Mouse (Mus musculus) c-Kit-positive CD71-positive TER-119-negative erythroid progenitor cells, embryonic 14.5 days (primary cell): ENCODE results near the gene Fuz.
A peak's percentile ranks its signal among the peaks of the same experiment; 100 is the strongest.
"Not testable (repeated sequence)": the region's sequence is repeated elsewhere in the genome, so short reads cannot be mapped to it uniquely, and the experiment has no call there.

Experiments
- DNase-seq: peaks from one replicate; pipeline ENCODE4 v3.0.0-alpha.2; 2013; ENCODE audit warnings: low read depth

Fuz gene

DNA sequence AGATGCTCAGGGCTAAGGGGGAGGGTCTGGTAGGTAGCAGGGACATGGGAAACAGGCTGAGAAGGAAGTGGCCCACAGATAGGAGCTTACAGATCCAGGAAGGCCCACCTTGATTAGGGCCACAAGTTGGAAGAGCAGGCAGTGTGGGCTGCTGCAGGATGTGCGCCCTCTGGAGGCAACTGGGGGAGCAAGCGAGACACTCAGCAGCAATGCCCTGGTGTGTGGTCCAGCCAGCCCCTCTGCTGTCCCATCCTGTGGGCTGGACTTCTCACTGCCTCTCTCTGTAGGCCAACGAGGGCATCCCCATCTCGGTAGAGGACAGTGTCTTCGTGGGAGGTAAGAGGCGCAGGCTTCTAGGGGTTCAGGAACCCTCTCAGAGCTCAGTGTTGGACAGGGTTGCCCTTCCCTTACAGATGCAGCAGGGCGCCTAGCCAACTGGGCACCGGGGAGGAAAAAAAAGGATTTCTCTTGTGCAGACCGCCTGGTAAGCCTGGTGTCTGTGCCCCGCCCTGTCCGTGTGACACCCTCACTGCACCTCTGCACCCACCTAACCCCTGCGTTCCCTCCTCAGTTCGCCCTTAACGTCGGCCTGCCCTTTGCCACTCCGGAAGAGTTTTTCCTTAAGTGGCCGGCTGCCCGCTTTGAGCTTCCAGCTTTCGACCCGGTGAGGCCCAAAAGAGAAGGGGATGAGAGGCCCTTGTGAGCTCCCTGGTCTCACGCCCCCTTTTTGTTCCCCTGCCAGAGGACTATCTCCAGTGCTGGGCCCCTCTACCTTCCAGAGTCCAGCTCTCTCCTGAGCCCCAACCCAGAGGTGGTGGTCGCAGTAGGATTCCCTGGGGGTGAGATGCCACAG, 35.1 kb upstream of the Fuz start:
- DNase-seq = no peak

- DNase-seq = no peak
These were observed 34.5 kb upstream of the Fuz start for GRCm38 (mm10) chr7:44861429-44861816.

- DNase-seq = no peak
These were observed 33.4 kb upstream of the Fuz start for GRCm38 (mm10) chr7:44862434-44862833.

DNA sequence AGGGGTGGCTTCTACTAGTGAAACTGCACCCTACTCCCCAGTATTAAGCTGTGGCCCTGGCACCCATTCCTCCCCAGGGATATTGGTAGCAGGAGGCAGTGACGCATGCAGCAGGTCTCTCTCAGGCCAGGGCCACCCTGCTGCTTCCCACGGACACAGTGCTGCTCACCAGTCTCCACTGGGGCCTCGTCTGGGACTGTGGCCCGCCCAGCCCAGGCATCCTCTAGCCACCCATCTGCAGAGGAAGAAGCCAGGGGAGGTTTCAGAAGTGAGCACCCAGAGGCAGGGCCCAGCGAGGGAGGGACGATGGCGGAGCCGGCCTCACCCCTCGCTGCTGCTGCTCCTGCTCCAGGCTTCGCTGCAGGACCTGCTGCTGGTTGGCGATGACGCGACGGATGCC, 32.7 kb upstream of the Fuz start:
- no peak for DNase-seq

- no peak for DNase-seq
These were observed 31.8 kb upstream of the Fuz start for GRCm38 (mm10) chr7:44863982-44864494.

DNA sequence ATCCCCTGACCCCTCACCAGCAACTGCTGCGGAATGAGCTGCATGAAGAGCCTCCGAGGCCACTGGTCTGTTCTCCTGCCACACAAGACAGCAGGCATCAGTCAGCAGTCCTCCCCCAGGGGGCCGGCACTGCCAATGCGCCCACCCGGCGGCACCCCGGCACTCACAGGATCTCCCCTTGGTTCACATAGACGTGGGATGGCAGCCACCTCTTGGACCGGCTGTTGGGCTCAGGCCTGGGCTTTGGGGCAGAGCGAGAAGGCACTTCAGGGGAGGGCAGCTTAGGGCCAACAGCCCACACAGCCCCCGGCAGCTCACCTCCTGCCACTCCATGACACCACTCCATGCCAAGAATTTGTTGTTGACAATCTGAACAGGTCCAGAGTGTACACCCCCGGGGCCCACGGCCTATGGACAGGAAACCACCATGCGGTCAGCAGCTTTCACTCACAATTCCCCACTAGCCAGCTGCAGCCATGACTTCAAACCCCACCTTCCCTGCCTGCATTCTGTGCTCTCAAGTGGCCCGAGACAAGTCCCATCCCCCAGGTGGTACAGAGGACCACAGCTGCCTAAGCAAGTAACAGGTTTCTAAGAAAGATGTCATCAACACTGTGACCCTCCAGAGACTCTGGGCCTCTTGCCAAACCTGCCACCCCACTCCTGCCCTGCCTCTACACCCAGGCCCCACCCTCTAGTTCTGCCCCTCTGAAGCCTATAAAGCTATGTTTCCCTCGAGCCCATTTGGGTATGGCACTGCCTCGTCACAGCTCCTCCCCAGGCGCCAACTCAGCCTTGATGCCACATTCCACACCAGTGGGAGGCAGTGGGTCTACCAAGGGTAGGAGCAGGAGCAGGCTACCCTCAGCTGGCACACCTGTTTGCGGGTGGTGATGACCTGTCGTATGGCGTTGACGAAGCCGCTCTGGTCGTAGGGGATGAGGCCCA, 31.0 kb upstream of the Fuz start:
- no peak for DNase-seq

GRCm38 (mm10) chr7:44866276-44867009, 29.4 kb upstream of the Fuz start:
- DNase-seq = no peak

DNA sequence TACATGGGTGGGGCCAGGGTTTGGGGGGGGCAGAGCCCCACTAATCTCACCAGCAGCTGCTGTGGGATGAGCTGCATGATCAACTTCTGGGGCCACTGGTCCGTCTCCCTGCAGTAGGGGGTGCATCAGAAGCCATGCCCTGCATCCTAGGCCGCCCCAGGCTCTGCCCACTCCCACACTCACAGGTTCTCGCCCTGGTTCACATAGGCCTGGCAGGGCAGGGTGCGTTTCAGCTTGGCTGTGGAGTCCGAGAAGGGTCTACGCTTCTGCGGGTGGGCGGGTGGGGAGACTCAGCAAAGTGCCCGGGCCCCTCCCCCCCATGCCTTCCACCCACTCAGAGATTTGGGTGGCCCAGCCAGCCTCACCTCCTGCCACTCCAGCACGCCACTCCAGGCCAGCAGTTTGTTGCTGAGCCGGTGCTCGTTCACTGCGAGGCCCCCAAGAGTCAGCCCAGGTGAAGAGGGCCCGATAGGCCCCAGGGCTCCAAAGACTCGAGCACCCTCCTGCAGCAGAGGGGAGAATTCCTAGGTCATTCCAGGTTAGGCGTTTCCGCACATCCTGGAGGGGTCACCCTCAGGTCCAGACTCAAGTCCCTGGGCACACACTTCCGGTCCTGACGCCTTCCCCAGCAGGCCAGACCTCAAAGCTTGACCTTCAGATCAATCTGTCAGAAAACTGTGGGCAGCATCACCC, 28.7 kb upstream of the Fuz start:
- DNase-seq = no peak

DNA sequence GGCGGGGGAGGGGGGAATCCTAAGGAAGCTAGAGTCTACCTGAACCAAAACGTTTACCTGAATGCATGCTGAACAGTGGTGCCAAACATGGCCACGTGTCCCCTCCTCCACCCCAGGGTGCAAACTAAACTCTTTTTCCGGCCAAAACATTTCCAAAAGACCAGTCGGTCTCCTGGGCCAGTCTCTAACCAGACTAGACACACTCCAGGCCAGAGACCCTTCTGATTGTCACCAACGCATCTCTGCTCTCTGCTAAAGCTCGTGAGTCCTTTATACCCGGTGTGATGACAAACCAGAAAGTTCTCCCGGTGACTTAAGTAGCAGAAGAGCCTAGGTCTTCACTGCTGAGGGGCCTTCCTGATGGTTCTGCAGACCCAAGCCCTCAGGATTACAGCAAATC, 28.1 kb upstream of the Fuz start:
- DNase-seq = no peak

DNA sequence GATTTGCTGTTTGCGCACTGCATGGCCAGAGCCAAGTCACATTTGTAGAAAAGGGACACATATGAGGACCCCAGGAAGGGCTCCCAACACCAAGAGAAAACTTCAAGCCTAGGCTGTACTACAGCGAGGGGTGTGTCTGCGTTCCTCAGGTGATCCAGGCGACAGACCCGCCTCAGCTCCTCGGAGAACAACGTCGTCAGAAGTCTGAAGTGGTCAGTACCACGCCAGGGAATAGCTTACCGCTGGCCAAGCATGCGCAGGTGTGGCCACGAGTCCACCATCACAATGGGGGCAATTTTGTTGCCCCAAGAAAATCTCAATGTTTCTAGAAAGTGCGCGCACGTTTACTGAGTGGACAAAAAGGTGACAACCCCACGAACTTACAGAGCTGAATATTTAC, 27.4 kb upstream of the Fuz start:
- no peak for DNase-seq

GRCm38 (mm10) chr7:44868919-44869696, 26.8 kb upstream of the Fuz start:
- no peak for DNase-seq

- DNase-seq = peak; percentile 89
These were observed 26.0 kb upstream of the Fuz start, which contains the start of gene Ptov1 for GRCm38 (mm10) chr7:44869697-44870528. Ptov1 (minus strand) TSS chr7:44869788.

DNA sequence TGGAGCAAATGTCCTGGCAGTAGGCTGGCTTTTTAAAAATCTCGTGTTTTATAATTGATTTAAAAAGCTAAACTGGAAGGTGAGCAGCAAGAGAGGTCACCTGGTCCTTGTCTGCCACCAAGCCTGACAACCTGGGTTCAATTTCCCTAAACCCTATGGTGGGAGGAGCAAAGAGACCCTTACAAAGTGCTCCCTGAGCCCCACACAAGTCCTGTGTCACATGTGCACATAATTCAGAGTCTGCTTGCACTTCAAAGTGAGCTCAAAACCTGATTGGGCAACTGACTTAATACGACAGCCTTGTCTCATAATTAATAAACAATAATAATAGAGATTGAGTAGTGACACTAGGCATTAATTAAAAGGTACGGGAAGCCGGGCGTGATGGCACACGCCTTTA, 25.3 kb upstream of the Fuz start:
- no peak for DNase-seq

DNA sequence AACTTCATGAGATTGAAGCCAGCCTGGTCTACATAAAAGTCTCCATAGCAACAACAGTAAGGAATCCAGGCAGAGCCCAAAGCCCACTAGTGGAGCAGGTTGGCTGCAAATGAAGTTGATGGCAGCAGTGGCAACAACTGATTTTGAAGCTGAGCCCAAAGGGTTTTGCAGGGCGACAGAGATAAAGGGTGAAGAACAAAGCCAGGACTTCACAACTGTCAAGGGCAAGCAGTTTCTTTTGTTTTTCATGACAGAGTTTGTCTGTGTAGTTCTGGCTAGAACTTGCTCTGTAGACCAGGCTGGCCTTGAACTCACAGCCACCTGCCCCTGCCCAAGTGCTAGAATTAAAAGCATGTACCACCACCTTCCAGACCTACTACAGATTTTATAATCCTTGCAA, 24.7 kb upstream of the Fuz start:
- no peak for DNase-seq

DNA sequence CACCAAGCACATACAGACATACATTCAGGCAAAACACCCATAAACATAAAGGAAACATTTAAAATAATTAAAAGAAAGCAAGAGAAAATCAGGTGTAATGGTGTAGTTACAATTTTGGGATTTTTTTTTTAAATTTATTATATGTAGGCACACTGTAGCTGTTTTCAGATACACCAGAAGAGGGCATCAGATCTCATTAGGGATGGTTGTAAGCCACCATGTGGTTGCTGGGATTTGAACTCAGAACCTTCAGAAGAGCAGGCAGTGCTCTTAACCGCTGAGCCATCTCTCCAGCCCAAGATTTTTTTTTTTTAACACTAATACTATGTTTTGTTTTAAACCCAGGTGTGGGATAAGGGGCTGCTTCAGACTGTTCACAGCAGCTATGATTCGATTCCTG, 24.1 kb upstream of the Fuz start:
- DNase-seq = not testable (repeated sequence)

DNA sequence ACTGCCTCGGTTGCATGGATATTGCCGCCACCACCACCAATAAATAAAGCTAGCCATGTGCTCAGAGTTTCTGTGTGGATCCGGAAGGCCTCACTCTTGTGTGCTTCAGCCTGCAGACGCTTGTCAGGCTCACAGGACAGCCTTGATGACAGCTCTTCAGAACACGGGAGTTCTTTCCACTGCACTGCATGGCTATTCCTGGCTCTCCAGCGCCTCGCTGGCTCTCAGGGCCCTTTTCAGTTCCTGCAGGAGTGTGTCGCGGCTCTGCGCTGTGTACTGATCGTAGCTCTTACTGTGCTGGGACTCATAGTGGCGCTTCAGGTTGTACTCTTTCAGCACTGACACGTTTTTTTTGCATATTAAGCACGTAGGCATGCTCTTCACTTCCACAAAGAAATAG, 18.0 kb upstream of the Fuz start:
- no peak for DNase-seq

DNA sequence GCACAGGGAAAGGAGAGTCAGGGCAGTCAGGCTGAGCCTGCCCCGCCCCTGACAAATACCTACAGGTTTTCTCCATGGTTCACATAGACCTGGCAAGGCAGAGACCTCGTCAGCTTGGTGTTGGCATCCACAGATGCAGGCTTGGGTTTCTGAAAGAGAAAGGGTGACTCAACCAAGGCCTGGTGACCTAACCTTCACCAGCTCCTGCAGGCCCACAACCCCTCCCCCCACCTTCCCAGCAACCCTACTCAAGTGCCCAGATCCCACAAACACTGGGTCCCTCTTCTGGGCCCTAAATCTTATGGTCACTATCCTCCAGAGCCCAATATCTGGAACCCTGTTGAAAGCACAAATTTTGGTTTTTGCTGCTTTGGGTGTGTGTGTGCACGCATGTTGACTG, 12.8 kb upstream of the Fuz start:
- no peak for DNase-seq

GRCm38 (mm10) chr7:44884637-44885036, 11.2 kb upstream of the Fuz start:
- no peak for DNase-seq

GRCm38 (mm10) chr7:44886964-44887363, 8.9 kb upstream of the Fuz start:
- DNase-seq = no peak
